Mouse (Mus musculus): ENCODE measurements around the gene Dcn.

Dcn gene

GRCm38 (mm10) chr10:97567489-97568135, 88.2 kb downstream of the Dcn start:
- H3K36me3 ChIP-seq (ENCODE audit: insufficient read depth, low read length): no peaks in the 10 kb centered on the region
- H3K4me3 ChIP-seq (replicated peaks; ENCODE audit: low read length): no peak overlapping the region
- no peaks in the 10 kb centered on the region for H3K27me3 ChIP-seq (ENCODE audit: insufficient read depth, low read length)
- peaks cover 12% of the 10 kb centered on the region for H3K9me3 ChIP-seq (ENCODE audit: low read length)
- no peaks in the 10 kb centered on the region for H3K4me1 ChIP-seq (replicated peaks; ENCODE audit: low read depth, low read length)
- TF ChIP-seq NANOG (IDR thresholded peaks at IDR 0.05; ENCODE audit: borderline replicate concordance, low read length): no peak
- peak; percentile 24; the same call in 1 of the 2 replicates for TF ChIP-seq CTCF (conservative IDR thresholded peaks at IDR 0.05; ENCODE audit: low read length)
- TF ChIP-seq POU5F1 (IDR thresholded peaks at IDR 0.05; ENCODE audit: borderline replicate concordance, low read length): no peak

All from E14TG2a.4 (cell line).